Mouse (Mus musculus) midbrain, embryonic 13.5 days (tissue): ENCODE measurements around the gene Rbm28. TPM values are rescaled to one million over a fixed set of nuclear protein-coding genes. Genes with fewer than 3 reads are reported as not detected.

ENCODE experiments used
- ATAC-seq: fragments of 200-750 bp; cut with Nextera tagmentation; 2 replicates; pipeline ENCODE4 v1.8.0; 2017; ENCODE audit warnings: mild to moderate bottlenecking, moderate TSS enrichment, moderate library complexity
- H3K27ac ChIP-seq: fragments of 300-500 bp; sonication (generic); 2 replicates; pipeline ENCODE4 v1.5.1; 2015; ENCODE audit warnings: inconsistent platforms, mild to moderate bottlenecking, moderate library complexity
- H3K27me3 ChIP-seq: fragments of 300-500 bp; sonication (generic); 2 replicates; pipeline ENCODE4 v1.6.1; 2015; ENCODE audit warnings: mild to moderate bottlenecking, inconsistent platforms
- H3K36me3 ChIP-seq: fragments of 300-500 bp; sonication (generic); 2 replicates; pipeline ENCODE4 v1.6.1; 2015; ENCODE audit warnings: mild to moderate bottlenecking, inconsistent platforms
- H3K4me1 ChIP-seq: fragments of 300-500 bp; sonication (generic); replicated peaks from 2 replicates; pipeline ENCODE4 v1.6.1; 2015; ENCODE audit warnings: inconsistent platforms
- H3K4me2 ChIP-seq: fragments of 300-500 bp; sonication (generic); replicated peaks from 2 replicates; pipeline ENCODE4 v1.6.1; 2015; ENCODE audit warnings: moderate library complexity, mild to moderate bottlenecking, inconsistent platforms
- H3K4me3 ChIP-seq: fragments of 300-500 bp; sonication (generic); replicated peaks from 2 replicates; pipeline ENCODE4 v1.5.1; 2015; ENCODE audit warnings: mild to moderate bottlenecking, inconsistent platforms
- H3K9ac ChIP-seq: fragments of 300-500 bp; sonication (generic); replicated peaks from 2 replicates; pipeline ENCODE4 v1.6.1; 2015; ENCODE audit warnings: mild to moderate bottlenecking, inconsistent platforms
- H3K9me3 ChIP-seq: fragments of 300-500 bp; sonication (generic); 2 replicates; pipeline ENCODE4 v1.6.1; 2016; ENCODE audit warnings: mild to moderate bottlenecking, inconsistent platforms
- WGBS: fragments of 180-500 bp; shearing (Covaris S2); methylation state at CpG from one replicate; pipeline ENCODE4 v1.1.7; 2015; 5-methylcytosine and 5-hydroxymethylcytosine counted together
- polyA plus RNA-seq: library from polyadenylated mRNA; unstranded; fragments of >200 nt; fragmentation: Nextera tagmentation; extraction: Ambion mirVana; gene quantifications from 2 replicates; pipeline ENCODE4 v1.2.1, GENCODE M21; 2015

Rbm28 gene
- polyA plus RNA-seq, 1 experiment from 2014 or later: 48.5 TPM

DNA sequence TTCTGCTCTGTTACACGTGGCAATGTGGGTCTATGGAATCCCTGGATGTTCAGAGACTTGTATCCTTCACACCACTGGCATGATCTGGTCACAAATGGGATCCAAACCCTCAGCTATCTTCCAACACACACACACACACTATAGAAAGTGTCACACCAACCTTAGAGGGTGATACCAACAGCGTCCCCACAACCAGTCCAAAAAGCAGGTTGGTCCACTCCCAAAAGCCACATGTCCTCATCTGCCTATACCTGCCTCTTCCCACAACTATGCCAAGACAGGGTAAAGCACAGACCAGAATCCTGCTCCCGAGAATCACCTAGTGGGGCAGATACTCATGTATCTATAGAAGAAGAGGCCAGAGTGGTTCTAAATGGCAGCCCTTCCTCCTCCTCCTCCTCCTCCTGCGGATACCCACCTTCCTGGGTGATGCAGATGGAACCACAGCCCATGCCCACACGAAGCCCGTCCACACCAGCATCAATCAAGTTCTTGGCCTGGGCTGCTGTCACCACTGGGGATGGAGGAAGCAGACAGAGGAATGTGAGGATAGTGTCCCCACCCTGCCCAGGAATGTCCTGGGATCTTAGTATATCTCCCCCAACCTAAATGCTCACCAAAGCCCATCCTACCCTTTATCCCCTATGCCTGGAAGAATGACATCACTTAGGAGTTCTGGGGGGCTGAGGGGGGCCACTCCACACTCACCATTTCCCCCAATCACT is 39.2 kb upstream of the Rbm28 start:
- H3K36me3 ChIP-seq: peaks cover 59% of the 10 kb centered on the region

DNA sequence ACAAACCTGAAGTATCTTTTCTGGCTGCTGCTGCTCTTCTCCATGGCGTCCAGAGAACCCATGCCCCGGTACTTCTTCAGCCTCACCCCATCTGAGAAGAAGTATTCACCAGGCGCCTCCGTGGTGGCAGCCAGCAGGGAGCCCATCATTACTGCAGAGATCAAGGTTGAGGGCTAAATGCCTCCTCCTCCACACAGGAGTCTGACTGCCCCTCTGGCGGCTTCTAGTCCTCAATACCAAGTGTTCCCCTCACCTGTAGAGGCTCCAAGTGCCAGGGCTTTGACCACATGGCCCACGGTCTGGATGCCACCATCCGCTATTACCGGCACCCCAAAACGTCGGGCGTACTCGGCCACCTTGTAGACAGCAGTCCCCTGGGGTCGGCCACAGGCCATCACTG is 38.3 kb upstream of the Rbm28 start:
- WGBS: 92% methylated on average over 13 of the region's 13 CpGs
- no peak for ATAC-seq

More for the DNA sequence above, 39.2 kb upstream of the Rbm28 start:
- peaks cover 11% of the 10 kb centered on the region for H3K4me1 ChIP-seq
- H3K9me3 ChIP-seq: no peaks in the 10 kb centered on the region
- H3K27me3 ChIP-seq: peaks cover 15% of the 10 kb centered on the region; the same call in 1 of the 2 replicates
- no peak overlapping the region for H3K9ac ChIP-seq
- WGBS: 91% methylated on average over 6 of the region's 6 CpGs
- H3K4me2 ChIP-seq: no peak overlapping the region
- no peak overlapping the region for H3K4me3 ChIP-seq
- ATAC-seq: no peak
- H3K27ac ChIP-seq: no peak overlapping the region

DNA sequence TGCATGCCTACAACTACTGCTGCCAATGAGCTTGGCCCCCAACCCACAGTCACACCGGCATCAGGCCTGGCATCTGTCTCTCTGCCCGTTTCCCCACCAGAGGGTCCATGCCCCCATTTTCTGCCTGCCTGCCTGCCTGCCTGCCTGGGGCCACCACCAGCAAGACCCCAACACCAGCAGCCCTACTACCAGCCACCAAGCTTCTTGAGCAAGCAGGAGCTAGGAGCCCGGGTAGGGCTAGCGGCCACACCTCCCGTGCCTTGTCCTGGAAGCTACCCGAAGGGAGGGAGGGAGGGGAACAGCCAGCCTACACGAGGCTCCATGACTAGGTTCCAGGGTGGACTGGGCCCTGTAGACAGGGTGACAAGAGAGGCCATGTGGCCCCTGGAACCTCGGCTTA is 37.2 kb upstream of the Rbm28 start:
- Histone ChIP-seq H3K27me3 (peaks cover 20% of the 10 kb centered on the region; the same call in 1 of the 2 replicates), H3K36me3 (peaks cover 57% of the 10 kb centered on the region), H3K9me3 (no peaks in the 10 kb centered on the region), H3K4me2 (no peak overlapping the region), H3K4me1 (peaks cover 17% of the 10 kb centered on the region), H3K27ac (no peak overlapping the region), H3K4me3 (no peak overlapping the region), H3K9ac (no peak overlapping the region)
- WGBS: 90% methylated on average over 7 of the region's 8 CpGs
- ATAC-seq: no peak

More for the DNA sequence above, 38.3 kb upstream of the Rbm28 start:
- Histone ChIP-seq H3K36me3 (peaks cover 59% of the 10 kb centered on the region), H3K27ac (no peak overlapping the region), H3K4me1 (peaks cover 13% of the 10 kb centered on the region), H3K27me3 (peaks cover 15% of the 10 kb centered on the region; the same call in 1 of the 2 replicates), H3K9ac (no peak overlapping the region), H3K4me3 (no peak overlapping the region), H3K4me2 (no peak overlapping the region), H3K9me3 (no peaks in the 10 kb centered on the region)

DNA sequence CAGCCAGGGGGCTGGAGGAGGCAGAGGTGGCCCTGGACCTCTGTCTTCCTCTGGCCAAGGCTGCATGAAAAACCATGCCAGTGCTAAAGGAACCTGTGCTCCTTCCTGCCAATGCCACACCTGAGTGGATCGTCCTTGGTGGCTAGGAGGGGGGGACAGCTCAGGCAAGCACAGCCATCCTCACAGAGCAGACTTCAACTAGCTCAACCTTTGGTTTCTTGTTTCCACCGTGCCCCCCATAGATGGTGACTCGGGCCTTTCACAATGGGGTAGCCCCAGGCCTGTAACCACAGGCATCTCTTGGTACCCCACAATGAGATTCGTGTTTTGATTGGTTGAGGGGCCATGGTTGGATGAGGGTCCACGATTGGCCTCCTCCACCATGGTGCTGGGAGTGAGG is 36.5 kb upstream of the Rbm28 start:
- no peak overlapping the region for H3K9ac ChIP-seq
- ATAC-seq: no peak
- H3K27ac ChIP-seq: no peak overlapping the region
- peaks cover 20% of the 10 kb centered on the region; the same call in 1 of the 2 replicates for H3K27me3 ChIP-seq
- WGBS: 94% methylated on average over 5 of the region's 5 CpGs
- H3K4me1 ChIP-seq: peaks cover 17% of the 10 kb centered on the region
- H3K4me2 ChIP-seq: no peak overlapping the region
- H3K4me3 ChIP-seq: no peak overlapping the region
- H3K36me3 ChIP-seq: peaks cover 52% of the 10 kb centered on the region
- H3K9me3 ChIP-seq: no peaks in the 10 kb centered on the region

DNA sequence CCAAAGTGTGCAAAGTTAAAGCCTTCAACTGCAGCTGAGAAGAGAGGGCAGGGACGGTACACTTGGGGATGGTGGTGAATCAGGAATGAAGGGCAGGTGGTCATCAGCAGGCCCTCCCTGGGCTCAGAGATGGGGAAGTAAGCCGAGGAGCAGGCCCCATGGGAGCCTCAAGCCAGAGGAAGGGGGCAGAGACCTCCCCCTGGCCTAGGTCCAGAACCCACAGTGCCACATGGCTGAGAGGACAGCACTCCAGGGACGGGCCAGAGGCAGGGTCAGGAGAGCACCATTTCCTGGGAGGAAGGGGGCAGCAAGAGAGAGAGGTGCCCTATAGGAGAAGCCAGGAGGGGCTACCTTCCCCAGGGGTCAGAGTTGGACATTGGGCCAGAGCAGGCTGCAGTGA is 35.7 kb upstream of the Rbm28 start:
- H3K4me3 ChIP-seq: no peak overlapping the region
- no peaks in the 10 kb centered on the region for H3K9me3 ChIP-seq
- peaks cover 45% of the 10 kb centered on the region for H3K36me3 ChIP-seq
- peaks cover 20% of the 10 kb centered on the region; the same call in 1 of the 2 replicates for H3K27me3 ChIP-seq
- ATAC-seq: no peak
- H3K27ac ChIP-seq: no peak overlapping the region
- 79% methylated on average over 3 of the region's 3 CpGs for WGBS
- no peak overlapping the region for H3K4me2 ChIP-seq
- H3K9ac ChIP-seq: no peak overlapping the region
- H3K4me1 ChIP-seq: peaks cover 20% of the 10 kb centered on the region

DNA sequence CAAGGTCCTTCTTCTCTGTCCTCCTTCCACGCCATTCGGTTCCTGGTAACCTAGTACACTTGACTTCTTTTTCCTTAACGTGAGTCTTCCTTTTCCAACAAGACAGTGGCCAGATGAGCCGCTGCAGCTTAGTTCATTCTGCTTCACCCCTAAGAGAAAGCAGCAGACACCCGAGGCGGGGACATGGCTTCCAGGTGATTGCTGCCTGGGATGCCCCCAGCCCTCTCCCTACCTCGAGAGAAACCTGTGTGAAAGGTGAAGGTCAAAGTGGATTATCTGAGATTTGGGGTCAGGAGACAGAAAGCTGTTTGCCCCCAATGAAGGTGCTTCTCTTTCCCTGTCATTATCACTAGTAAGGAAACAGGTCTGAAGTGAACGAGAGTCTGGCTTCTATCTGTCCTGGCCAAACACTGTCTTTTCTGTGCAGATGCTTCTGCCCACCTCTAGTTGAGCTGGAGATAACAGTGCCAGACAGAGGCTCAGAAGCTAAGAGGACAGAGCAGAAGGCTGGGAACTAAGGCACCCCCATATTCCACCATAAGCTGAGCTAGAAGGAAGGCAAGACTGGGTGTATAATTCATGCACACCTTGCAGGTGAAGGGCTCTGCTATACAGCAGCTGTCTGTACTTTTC is 34.5 kb upstream of the Rbm28 start:
- 40% methylated on average over 8 of the region's 8 CpGs for WGBS
- Histone ChIP-seq H3K27me3 (peaks cover 20% of the 10 kb centered on the region; the same call in 1 of the 2 replicates), H3K36me3 (peaks cover 38% of the 10 kb centered on the region), H3K9ac (peak overlapping the region; percentile 54; the same call in 1 of the 2 replicates), H3K4me2 (peak overlapping the region; percentile 60), H3K4me1 (peaks cover 20% of the 10 kb centered on the region), H3K9me3 (no peaks in the 10 kb centered on the region), H3K27ac (no peak overlapping the region; the same call in 1 of the 2 replicates), H3K4me3 (peak overlapping the region; percentile 38)
- ATAC-seq: no peak

DNA sequence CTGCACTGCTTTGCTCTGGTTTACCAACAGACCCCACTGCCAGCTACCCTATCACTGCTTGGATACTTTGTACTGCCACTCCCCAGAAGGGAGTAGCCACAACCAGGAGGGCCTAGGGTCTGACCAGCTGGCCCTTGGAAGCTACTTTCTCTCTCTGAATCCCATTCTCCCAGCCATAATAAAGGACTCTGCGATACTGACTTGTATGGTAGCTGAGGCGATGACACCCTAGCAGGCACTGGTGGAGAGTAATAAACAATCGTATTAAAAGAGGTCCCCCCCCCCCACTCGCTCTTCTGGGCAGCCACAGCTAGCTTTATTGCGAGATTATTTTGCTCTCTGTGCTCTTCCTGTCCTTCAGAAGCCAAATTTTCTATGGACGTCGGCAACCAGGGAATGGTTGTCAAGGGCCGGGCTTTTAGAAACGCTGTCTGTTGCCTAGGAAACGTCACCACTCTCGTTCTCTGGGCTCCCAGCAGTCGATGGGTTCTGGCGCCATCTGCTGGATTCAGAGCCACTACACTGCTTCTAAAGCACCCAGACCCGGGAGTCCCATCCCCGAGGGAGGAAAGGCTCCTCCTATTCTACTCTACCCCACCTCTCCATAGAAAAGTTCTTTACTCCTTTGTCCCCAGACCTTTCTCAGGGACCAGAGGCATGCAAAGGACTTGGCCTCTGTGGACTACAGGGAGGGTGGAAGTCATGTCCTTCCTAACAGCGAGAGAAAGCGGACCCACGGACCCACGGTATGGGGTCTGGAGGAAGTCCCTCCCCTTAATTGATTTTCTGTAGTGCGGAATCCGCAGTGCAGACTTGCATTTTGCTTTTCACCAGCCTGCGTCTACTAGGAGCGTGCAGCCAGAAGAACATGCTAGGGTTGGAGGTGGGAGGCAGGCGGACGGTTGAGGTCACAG is 33.8 kb upstream of the Rbm28 start:
- Histone ChIP-seq H3K4me1 (peaks cover 20% of the 10 kb centered on the region), H3K9ac (peak overlapping the region; percentile 54; the same call in 1 of the 2 replicates), H3K9me3 (no peaks in the 10 kb centered on the region), H3K27me3 (peaks cover 20% of the 10 kb centered on the region; the same call in 1 of the 2 replicates), H3K27ac (peak overlapping the region; percentile 47; the same call in 1 of the 2 replicates), H3K36me3 (peaks cover 30% of the 10 kb centered on the region), H3K4me3 (peak overlapping the region; percentile 38), H3K4me2 (peak overlapping the region; percentile 60)
- ATAC-seq: peak; percentile 84
- WGBS: 10% methylated on average over 25 of the region's 25 CpGs

DNA sequence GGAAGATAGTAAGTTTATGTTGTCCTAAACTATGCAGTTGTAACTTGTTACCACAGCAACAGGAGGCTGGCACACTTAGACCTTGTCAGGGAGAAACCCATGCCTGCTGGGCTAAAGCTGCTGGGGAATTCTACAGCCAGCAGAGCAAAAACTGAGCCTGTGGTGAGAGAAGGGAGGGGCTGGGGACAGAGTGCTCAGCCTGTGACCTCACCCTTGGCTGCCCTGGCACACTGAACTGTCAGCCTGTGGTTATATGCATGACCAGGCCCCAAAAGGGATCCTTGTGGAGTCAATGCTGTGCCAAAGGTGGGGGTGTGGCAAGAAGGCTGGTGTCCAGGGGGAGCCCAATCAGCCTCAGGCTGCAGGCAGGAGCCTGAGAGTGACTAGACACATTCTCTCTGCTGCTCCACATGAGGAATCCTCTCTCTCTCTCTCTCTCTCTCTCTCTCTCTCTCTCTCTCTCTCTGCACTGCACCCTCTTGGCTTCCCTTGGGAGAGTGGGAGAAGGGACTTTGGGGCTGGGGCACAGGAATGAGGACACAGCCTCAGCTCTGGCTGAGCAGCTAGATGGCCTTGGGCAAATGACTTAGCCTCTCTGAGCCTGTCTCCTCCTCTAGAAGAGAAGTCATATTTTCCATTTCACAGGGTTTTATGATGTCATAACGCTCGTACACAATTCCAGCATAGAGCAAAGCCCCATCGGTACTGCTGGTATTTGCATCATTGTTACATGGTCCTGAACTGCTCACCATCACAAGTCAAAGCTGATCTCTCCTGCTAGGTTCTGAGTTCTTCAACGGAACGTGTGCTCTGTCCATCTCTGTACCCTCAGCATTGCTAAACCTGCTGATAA is 31.3 kb upstream of the Rbm28 start:
- WGBS: 81% methylated on average over 5 of the region's 5 CpGs
- Histone ChIP-seq H3K27me3 (peaks cover 20% of the 10 kb centered on the region; the same call in 1 of the 2 replicates), H3K4me3 (no peak overlapping the region), H3K27ac (no peak overlapping the region), H3K4me2 (no peak overlapping the region), H3K4me1 (peaks cover 25% of the 10 kb centered on the region), H3K9me3 (no peaks in the 10 kb centered on the region), H3K9ac (no peak overlapping the region; the same call in 1 of the 2 replicates), H3K36me3 (peaks cover 8% of the 10 kb centered on the region; the same call in 1 of the 2 replicates)
- ATAC-seq: no peak

DNA sequence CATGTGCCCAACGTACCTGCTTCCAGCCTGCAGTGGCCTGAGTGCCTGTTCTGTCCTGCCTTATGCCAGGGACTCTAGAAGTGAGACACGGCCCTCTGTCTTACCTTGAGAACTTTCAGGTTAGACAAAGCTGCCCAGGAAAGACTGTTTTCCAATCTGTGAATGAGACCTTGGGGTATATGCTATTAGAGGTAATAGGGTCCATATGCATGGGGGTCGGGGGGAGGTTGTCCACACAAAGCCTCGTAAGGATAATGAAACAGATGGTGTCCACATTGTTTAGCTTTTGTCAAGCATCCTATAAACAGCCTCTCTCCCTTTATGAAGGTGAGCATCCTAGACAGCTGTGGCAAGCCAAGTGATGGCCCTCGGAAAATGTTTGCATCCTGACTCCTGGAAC is 30.3 kb upstream of the Rbm28 start:
- Histone ChIP-seq H3K9ac (no peak overlapping the region), H3K4me1 (peaks cover 25% of the 10 kb centered on the region), H3K4me3 (no peak overlapping the region), H3K4me2 (no peak overlapping the region), H3K36me3 (no peaks in the 10 kb centered on the region), H3K9me3 (no peaks in the 10 kb centered on the region), H3K27me3 (peaks cover 15% of the 10 kb centered on the region; the same call in 1 of the 2 replicates), H3K27ac (no peak overlapping the region)
- ATAC-seq: no peak
- WGBS: 80% methylated on average over 5 of the region's 5 CpGs

DNA sequence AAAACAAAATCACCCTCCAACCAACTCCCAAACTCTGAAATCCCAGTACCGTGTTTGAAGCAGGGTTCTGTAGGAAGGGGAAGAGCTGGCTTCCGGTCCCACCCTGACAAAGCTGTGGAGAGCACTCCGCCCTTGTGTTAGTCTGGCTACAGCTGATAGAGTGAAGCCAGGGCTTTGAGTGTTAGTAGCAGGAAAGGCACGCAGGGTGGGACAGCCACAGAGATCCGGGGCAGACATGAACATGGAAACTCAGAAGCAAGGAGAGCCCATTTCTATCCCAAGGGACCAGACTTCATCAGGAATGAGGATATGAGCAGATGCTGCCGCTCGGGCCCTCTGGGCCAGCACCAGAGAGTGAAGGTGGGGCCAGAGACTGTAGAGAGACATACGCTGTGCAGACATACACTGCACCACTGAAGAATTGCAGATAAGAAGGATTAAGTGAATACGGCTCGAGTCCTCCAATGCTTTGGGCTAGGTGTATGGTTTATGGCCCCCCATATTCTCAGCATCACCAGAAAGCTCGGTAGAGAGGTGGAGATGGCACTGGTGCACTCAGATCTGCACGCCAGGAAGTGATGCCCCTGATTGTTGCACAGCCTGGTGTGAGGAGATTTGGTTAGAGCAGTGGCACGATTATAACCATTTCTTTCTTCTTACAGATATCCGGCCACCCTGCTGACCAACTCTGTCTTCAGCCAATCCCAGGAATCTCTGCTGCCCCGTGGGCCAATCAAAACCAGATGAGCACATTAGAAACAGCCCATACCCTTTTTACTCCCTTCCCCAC is 29.4 kb upstream of the Rbm28 start:
- no peak for ATAC-seq
- no peak overlapping the region for H3K4me3 ChIP-seq
- H3K4me1 ChIP-seq: peaks cover 21% of the 10 kb centered on the region
- no peaks in the 10 kb centered on the region for H3K9me3 ChIP-seq
- H3K4me2 ChIP-seq: no peak overlapping the region
- H3K36me3 ChIP-seq: no peaks in the 10 kb centered on the region
- WGBS: 80% methylated on average over 15 of the region's 15 CpGs
- H3K27ac ChIP-seq: no peak overlapping the region
- H3K27me3 ChIP-seq: peaks cover 8% of the 10 kb centered on the region; the same call in 1 of the 2 replicates
- H3K9ac ChIP-seq: no peak overlapping the region
